Mouse (Mus musculus) left cerebral cortex, adult 18-20 months (tissue): Measurements from ENCODE around the gene Fhit. TPM values are rescaled to one million over a fixed set of nuclear protein-coding genes. Genes with fewer than 3 reads are reported as not detected.

Source experiments
- DNase-seq, 2 experiments: peaks; one replicate each; pipeline ENCODE4 v3.0.0; 2021 to 2022; ENCODE audit warnings: low spot score in 2 of 2, mixed read lengths in 1 of 2
- total RNA-seq, 2 experiments: library from RNA; stranded (reverse); gene quantifications; 2 replicates each; pipeline ENCODE4 v1.2.3; 2021

Gene Fhit
- total RNA-seq, 2 experiments from 2014 or later, result 6.8 to 9.4 TPM

GRCm38 (mm10) chr14:9620902-9621540, 1540.8 kb downstream of the Fhit start:
- no peak for DNase-seq

GRCm38 (mm10) chr14:9619840-9620239, 1542.0 kb downstream of the Fhit start:
- DNase-seq, result no peak

- no peak for DNase-seq
These were observed 1548.7 kb downstream of the Fhit start for GRCm38 (mm10) chr14:9613126-9613525.

- no peak for DNase-seq
These were observed 1552.7 kb downstream of the Fhit start for GRCm38 (mm10) chr14:9609120-9609519.

GRCm38 (mm10) chr14:9606584-9607377, 1555.1 kb downstream of the Fhit start:
- peak; percentile 33 to 48 for DNase-seq

- DNase-seq, result no peak
These were observed 1561.6 kb downstream of the Fhit start for GRCm38 (mm10) chr14:9600271-9600670.

- no peak for DNase-seq
These were observed 1564.3 kb downstream of the Fhit start for GRCm38 (mm10) chr14:9597460-9597977.

- DNase-seq, result no peak
These were observed 1572.7 kb downstream of the Fhit start for GRCm38 (mm10) chr14:9589121-9589520.

GRCm38 (mm10) chr14:9587900-9588299, 1573.9 kb downstream of the Fhit start:
- no peak for DNase-seq

GRCm38 (mm10) chr14:9583227-9584155, 1578.3 kb downstream of the Fhit start:
- DNase-seq, result peak in 1 of 2 experiments; percentile 31

GRCm38 (mm10) chr14:9556333-9556732, 1605.5 kb downstream of the Fhit start:
- no peak for DNase-seq

- DNase-seq, result no peak
These were observed 1606.0 kb downstream of the Fhit start for GRCm38 (mm10) chr14:9555807-9556206.

GRCm38 (mm10) chr14:9552149-9552548, 1609.7 kb downstream of the Fhit start:
- no peak for DNase-seq

- DNase-seq, result no peak
These were observed 1613.9 kb downstream of the Fhit start for GRCm38 (mm10) chr14:9547952-9548351.

- peak; percentile 17 to 57 for DNase-seq
These were observed 1617.5 kb downstream of the Fhit start for GRCm38 (mm10) chr14:9544364-9544763.

GRCm38 (mm10) chr14:9535491-9535890, 1626.3 kb downstream of the Fhit start:
- DNase-seq, result no peak

GRCm38 (mm10) chr14:9529247-9529646, 1632.6 kb downstream of the Fhit start:
- DNase-seq, result no peak

GRCm38 (mm10) chr14:9526136-9526535, 1635.7 kb downstream of the Fhit start:
- DNase-seq, result no peak

- DNase-seq, result no peak
These were observed 1644.2 kb downstream of the Fhit start for GRCm38 (mm10) chr14:9517651-9518050.

- peak in 1 of 2 experiments; percentile 33 for DNase-seq
These were observed 1652.2 kb downstream of the Fhit start for GRCm38 (mm10) chr14:9509678-9510077.
